Mouse (Mus musculus): ENCODE measurements around the gene Zcchc3. TPM values are rescaled to one million over a fixed set of nuclear protein-coding genes. Genes with fewer than 3 reads are reported as not detected.

Zcchc3 gene
- polyA plus RNA-seq, 2 experiments from 2014 or later: 0.70 to 0.74 TPM

Other genes with a start within 250 kb of the Zcchc3 start
- 10 to 100 TPM; 68.0 to 91.6 TPM for gene Csnk2a1, start 188.2 kb downstream of the Zcchc3 start, polyA plus RNA-seq (2017; shearing (Covaris generic))
- gene Tbc1d20, start 121.2 kb downstream of the Zcchc3 start, polyA plus RNA-seq (2017; shearing (Covaris generic)): 10 to 100 TPM; 14.9 to 18.3 TPM
- 10 to 100 TPM; 65.1 to 86.1 TPM for gene Rbck1, start 82.4 kb downstream of the Zcchc3 start, polyA plus RNA-seq (2017; shearing (Covaris generic))
- gene Trib3, start 71.0 kb downstream of the Zcchc3 start, polyA plus RNA-seq (2017; shearing (Covaris generic)): 1 to 10 TPM; 3.4 to 5.1 TPM
- not detected for gene Nrsn2, start 38.4 kb downstream of the Zcchc3 start, polyA plus RNA-seq (2017; shearing (Covaris generic))
- gene Sox12, start 17.0 kb downstream of the Zcchc3 start, polyA plus RNA-seq (2017; shearing (Covaris generic)): under 1 TPM; 0.30 to 0.33 TPM
- not detected for gene 6820408C15Rik, start 560 bp upstream of the Zcchc3 start, polyA plus RNA-seq (2017; shearing (Covaris generic))
- not detected for gene Defb23, start 49.6 kb upstream of the Zcchc3 start, polyA plus RNA-seq (2017; shearing (Covaris generic))
- gene Defb20, start 62.0 kb upstream of the Zcchc3 start, polyA plus RNA-seq (2017; shearing (Covaris generic)): not detected
- not detected for gene Defb22, start 75.1 kb upstream of the Zcchc3 start, polyA plus RNA-seq (2017; shearing (Covaris generic))
- not detected for gene Defb26, start 96.7 kb upstream of the Zcchc3 start, polyA plus RNA-seq (2017; shearing (Covaris generic))
- gene Defb28, start 103.2 kb upstream of the Zcchc3 start, polyA plus RNA-seq (2017; shearing (Covaris generic)): not detected
- not detected for gene Defb29, start 125.1 kb upstream of the Zcchc3 start, polyA plus RNA-seq (2017; shearing (Covaris generic))
- not detected for gene Gm17416, start 154.3 kb upstream of the Zcchc3 start, polyA plus RNA-seq (2017; shearing (Covaris generic))
- not detected for gene Defb21, start 157.7 kb upstream of the Zcchc3 start, polyA plus RNA-seq (2017; shearing (Covaris generic))
- gene Defb19, start 165.3 kb upstream of the Zcchc3 start, polyA plus RNA-seq (2017; shearing (Covaris generic)): not detected
- not detected for gene Defb45, start 184.4 kb upstream of the Zcchc3 start, polyA plus RNA-seq (2017; shearing (Covaris generic))
- not detected for gene Defb36, start 189.3 kb upstream of the Zcchc3 start, polyA plus RNA-seq (2017; shearing (Covaris generic))
- gene Defb25, start 208.0 kb upstream of the Zcchc3 start, polyA plus RNA-seq (2017; shearing (Covaris generic)): not detected
- gene Rem1, start 211.9 kb upstream of the Zcchc3 start, polyA plus RNA-seq (2017; shearing (Covaris generic)): not detected